Mouse (Mus musculus): ENCODE results near the gene C530008M17Rik.

C530008M17Rik gene

GRCm38 (mm10) chr5:76702646-76703045, 46.3 kb downstream of the C530008M17Rik start:
- no peak for DNase-seq (ENCODE audit: low read depth)

GRCm38 (mm10) chr5:76705307-76706173, 49.2 kb downstream of the C530008M17Rik start:
- DNase-seq (ENCODE audit: low read depth): no peak

DNA sequence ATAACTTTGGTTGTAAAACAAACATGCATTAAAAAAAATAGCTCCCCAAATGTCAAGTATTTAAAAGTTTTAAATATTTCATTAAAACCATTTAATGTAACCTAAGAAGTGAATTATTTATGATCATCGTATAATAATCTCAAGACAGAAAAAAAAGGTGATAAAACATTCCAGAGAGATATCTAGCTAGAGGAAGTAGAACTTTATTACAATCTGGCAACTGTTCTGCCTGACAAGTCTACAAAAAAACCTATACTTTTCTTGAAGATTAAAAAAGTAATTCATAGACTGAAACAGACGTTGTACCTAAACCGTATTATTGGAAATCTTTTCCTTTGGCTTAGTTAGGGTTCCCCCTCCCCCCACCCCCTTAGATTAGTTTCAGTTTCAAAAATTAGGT, 50.8 kb downstream of the C530008M17Rik start:
- DNase-seq (ENCODE audit: low read depth): no peak

DNA sequence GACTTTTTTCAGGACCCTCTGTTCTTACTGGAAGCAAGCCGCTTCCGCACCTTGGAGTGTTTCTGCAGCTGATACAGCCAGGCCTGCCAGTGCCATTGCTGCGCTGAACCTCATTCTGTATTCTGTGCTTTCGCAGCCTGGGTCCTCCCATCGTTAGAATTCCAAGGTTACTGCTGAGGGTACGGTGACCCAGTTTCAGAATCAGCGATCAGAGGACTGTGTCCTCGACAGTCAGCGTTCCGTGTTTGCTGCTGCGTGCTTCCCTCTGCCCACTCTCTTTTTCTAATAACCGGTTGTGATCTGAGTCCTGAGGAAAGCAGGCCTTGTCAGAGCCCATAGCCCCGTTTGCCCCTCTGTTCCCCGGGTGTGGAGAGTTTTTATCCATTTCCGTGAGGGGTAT, 51.7 kb downstream of the C530008M17Rik start:
- DNase-seq (ENCODE audit: low read depth): no peak

GRCm38 (mm10) chr5:76713743-76714142, 57.4 kb downstream of the C530008M17Rik start:
- DNase-seq (ENCODE audit: low read depth): no peak

GRCm38 (mm10) chr5:76719954-76720353, 63.6 kb downstream of the C530008M17Rik start:
- no peak for DNase-seq (ENCODE audit: low read depth)

- DNase-seq (ENCODE audit: low read depth): no peak
Measured at GRCm38 (mm10) chr5:76724878-76725277, 68.6 kb downstream of the C530008M17Rik start.

DNA sequence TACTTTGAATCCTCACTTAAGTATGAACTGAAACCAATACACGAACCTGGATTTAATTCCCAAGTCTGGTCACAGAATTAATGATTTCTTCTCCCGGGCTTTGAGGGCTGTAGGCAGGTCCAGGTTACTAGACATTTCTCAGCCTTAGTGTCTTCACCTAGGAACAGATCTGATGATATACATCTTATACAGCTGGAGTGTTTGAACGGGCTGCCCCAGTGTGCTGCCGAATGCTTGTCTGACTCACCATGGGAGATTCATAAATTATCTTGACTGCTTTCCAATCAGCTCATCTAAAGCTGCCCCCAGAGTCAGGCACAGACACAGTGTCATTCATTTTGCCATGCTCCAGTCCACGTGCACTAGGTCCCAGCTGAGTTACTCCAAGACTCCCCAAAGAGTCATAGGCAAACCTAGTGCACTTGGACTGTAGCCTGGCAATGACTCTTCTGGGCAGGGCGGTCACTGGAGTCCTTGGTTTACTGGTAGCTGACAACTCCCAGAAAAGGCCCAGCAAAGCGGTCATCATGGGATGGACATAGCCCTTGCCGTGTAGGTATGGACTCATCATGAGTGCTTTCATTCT, 70.3 kb downstream of the C530008M17Rik start:
- no peak for DNase-seq (ENCODE audit: low read depth)

- no peak for DNase-seq (ENCODE audit: low read depth)
Measured at GRCm38 (mm10) chr5:76733055-76733641, 76.8 kb downstream of the C530008M17Rik start.

- no peak for DNase-seq (ENCODE audit: low read depth)
Measured at GRCm38 (mm10) chr5:76741463-76741862, 85.2 kb downstream of the C530008M17Rik start.

- no peak for DNase-seq (ENCODE audit: low read depth)
Measured at GRCm38 (mm10) chr5:76742076-76742475, 85.8 kb downstream of the C530008M17Rik start.

- DNase-seq (ENCODE audit: low read depth): no peak
Measured at GRCm38 (mm10) chr5:76744737-76745209, 88.5 kb downstream of the C530008M17Rik start.

DNA sequence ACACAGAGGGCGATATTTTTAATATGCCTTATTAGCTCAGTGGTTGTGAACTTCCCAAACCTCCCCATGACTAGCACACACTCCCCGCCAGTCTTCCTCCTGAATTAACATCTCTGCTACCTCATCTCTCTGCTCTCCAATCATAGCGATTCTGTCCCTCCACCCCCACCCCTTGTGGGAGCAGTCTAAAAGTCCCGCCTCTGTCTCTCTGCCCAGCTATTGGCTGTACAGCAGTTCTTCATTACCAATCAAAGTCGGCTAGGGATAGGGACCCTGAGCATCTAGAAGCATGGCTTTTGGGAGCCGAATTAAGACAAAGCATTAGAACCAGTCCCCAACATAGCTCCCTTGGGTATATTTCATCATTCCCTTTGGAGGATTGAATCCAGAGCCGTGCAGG, 91.5 kb downstream of the C530008M17Rik start:
- no peak for DNase-seq (ENCODE audit: low read depth)

- DNase-seq (ENCODE audit: low read depth): no peak
Measured at GRCm38 (mm10) chr5:76752351-76752750, 96.0 kb downstream of the C530008M17Rik start.

GRCm38 (mm10) chr5:76760349-76760748, 104.0 kb downstream of the C530008M17Rik start:
- no peak for DNase-seq (ENCODE audit: low read depth)

- DNase-seq (ENCODE audit: low read depth): no peak
Measured at GRCm38 (mm10) chr5:76762030-76762698, 105.9 kb downstream of the C530008M17Rik start.

- DNase-seq (ENCODE audit: low read depth): peak; percentile 2
Measured at GRCm38 (mm10) chr5:76763148-76763701, 106.9 kb downstream of the C530008M17Rik start.

GRCm38 (mm10) chr5:76763731-76764130, 107.4 kb downstream of the C530008M17Rik start:
- peak; percentile 8 for DNase-seq (ENCODE audit: low read depth)

- no peak for DNase-seq (ENCODE audit: low read depth)
Measured at GRCm38 (mm10) chr5:76769014-76769413, 112.7 kb downstream of the C530008M17Rik start.

DNA sequence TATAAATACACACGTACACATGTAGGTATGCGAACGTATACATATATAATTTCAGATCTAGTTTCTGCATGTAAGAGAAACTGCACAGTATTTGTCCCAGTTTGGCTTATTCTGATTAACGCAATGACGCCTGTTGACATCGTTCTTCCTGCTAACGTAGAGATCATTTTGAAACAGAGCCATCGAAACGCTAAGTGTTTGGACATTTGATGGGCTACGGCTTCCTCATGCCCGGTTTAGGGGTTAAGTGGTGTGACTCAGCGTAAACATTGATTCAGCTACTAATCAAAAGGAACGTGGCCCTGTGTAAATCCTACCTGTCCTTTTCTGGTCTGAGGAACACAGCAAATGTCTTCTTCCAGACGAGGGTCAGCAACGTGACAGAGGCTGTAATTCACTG, 113.3 kb downstream of the C530008M17Rik start:
- DNase-seq (ENCODE audit: low read depth): no peak

GRCm38 (mm10) chr5:76771371-76771770, 115.1 kb downstream of the C530008M17Rik start:
- DNase-seq (ENCODE audit: low read depth): no peak

- DNase-seq (ENCODE audit: low read depth): no peak
Measured at GRCm38 (mm10) chr5:76772831-76773230, 116.5 kb downstream of the C530008M17Rik start.

Measured in fibroblast of lung, adult 2 months (primary cell).